Mouse (Mus musculus) hindbrain, embryonic 15.5 days (tissue): ENCODE measurements around the gene Cyp4f14. TPM values are rescaled to one million over a fixed set of nuclear protein-coding genes. Genes with fewer than 3 reads are reported as not detected.

Source experiments
- ATAC-seq: fragments of 200-750 bp; cut with Nextera tagmentation; 2 replicates; pipeline ENCODE4 v1.8.0; 2017; ENCODE audit warnings: low read depth, moderate number of reproducible peaks, moderate TSS enrichment; ENCODE audit not compliant: low FRiP score
- H3K27ac ChIP-seq: fragments of 300-500 bp; sonication (generic); replicated peaks from 2 replicates; pipeline ENCODE4 v1.5.1; 2015; ENCODE audit warnings: mild to moderate bottlenecking, inconsistent platforms
- H3K27me3 ChIP-seq: fragments of 300-500 bp; sonication (generic); 2 replicates; pipeline ENCODE4 v1.6.1; 2015; ENCODE audit warnings: control low read depth, inconsistent platforms
- H3K36me3 ChIP-seq: fragments of 300-500 bp; sonication (generic); 2 replicates; pipeline ENCODE4 v1.6.1; 2015; ENCODE audit warnings: control low read depth, inconsistent platforms
- H3K4me1 ChIP-seq: fragments of 300-500 bp; sonication (generic); replicated peaks from 2 replicates; pipeline ENCODE4 v1.6.1; 2015; ENCODE audit warnings: control low read depth, inconsistent platforms
- H3K4me2 ChIP-seq: fragments of 300-500 bp; sonication (generic); 2 replicates; pipeline ENCODE4 v1.6.1; 2015; ENCODE audit warnings: moderate library complexity, mild to moderate bottlenecking, inconsistent platforms
- H3K4me3 ChIP-seq: fragments of 300-500 bp; sonication (generic); 2 replicates; pipeline ENCODE4 v1.5.1; 2015; ENCODE audit warnings: mild to moderate bottlenecking, inconsistent platforms
- H3K9ac ChIP-seq: fragments of 300-500 bp; sonication (generic); 2 replicates; pipeline ENCODE4 v1.6.1; 2015; ENCODE audit warnings: inconsistent platforms
- H3K9me3 ChIP-seq: fragments of 300-500 bp; sonication (generic); 2 replicates; pipeline ENCODE4 v1.6.1; 2016; ENCODE audit warnings: control low read depth, inconsistent platforms
- WGBS: fragments of 180-500 bp; shearing (Covaris S2); methylation state at CpG from one replicate; pipeline ENCODE4 v1.1.7; 2015; 5-methylcytosine and 5-hydroxymethylcytosine counted together
- polyA plus RNA-seq: library from polyadenylated mRNA; unstranded; fragments of >200 nt; fragmentation: Nextera tagmentation; extraction: Ambion mirVana; gene quantifications from 2 replicates; pipeline ENCODE4 v1.2.1, GENCODE M21; 2015

The Cyp4f14 gene
- not detected in 2 replicates for polyA plus RNA-seq

GRCm38 (mm10) chr17:32917131-32917530 is at the start of gene Cyp4f14:
Cyp4f14 (minus strand) TSS chr17:32917342.
- no peaks in the 10 kb centered on the region for H3K36me3 ChIP-seq
- no peak for ATAC-seq
- H3K27ac ChIP-seq, result no peak within 1 kb of the TSS
- no peak within 1 kb of the TSS for H3K4me3 ChIP-seq
- 0 out of 2 replicates have a peak, but pooled peaks cover 5% of the 10 kb centered on the region for H3K9me3 ChIP-seq
- no peaks in the 10 kb centered on the region for H3K4me1 ChIP-seq
- no peak within 1 kb of the TSS for H3K9ac ChIP-seq
- H3K4me2 ChIP-seq, result no peak within 1 kb of the TSS
- 61% methylated on average over 2 of the region's 2 CpGs for WGBS
- H3K27me3 ChIP-seq, result 0 out of 2 replicates have a peak, but pooled peaks cover 6% of the 10 kb centered on the region

- under 1% methylated on average over 33 of the region's 33 CpGs for WGBS
- Histone ChIP-seq H3K4me1 (peaks cover 21% of the 10 kb centered on the region), H3K4me3 (peak within 1 kb of the TSS; percentile 80), H3K9me3 (no peaks in the 10 kb centered on the region), H3K27me3 (no peaks in the 10 kb centered on the region), H3K36me3 (no peaks in the 10 kb centered on the region), H3K4me2 (peak within 1 kb of the TSS; percentile 91), H3K27ac (peak within 1 kb of the TSS; percentile 84), H3K9ac (peak within 1 kb of the TSS; percentile 70)
- peak; percentile 100 for ATAC-seq
Measured at GRCm38 (mm10) chr17:32965623-32966290, 48.6 kb upstream of the Cyp4f14 start, which contains the start of gene Zfp472. Zfp472 (plus strand) TSS chr17:32965814.

GRCm38 (mm10) chr17:32965253-32965622 is 48.1 kb upstream of the Cyp4f14 start:
- H3K36me3 ChIP-seq, result no peaks in the 10 kb centered on the region
- peak overlapping the region; percentile 91 for H3K4me2 ChIP-seq
- H3K4me3 ChIP-seq, result peak overlapping the region; percentile 80
- H3K9ac ChIP-seq, result peak overlapping the region; percentile 70
- peak overlapping the region; percentile 84; the same call in 1 of the 2 replicates for H3K27ac ChIP-seq
- peak; percentile 86 for ATAC-seq
- 0% methylated on average over 14 of the region's 14 CpGs for WGBS
- H3K27me3 ChIP-seq, result no peaks in the 10 kb centered on the region
- H3K4me1 ChIP-seq, result peaks cover 21% of the 10 kb centered on the region
- H3K9me3 ChIP-seq, result no peaks in the 10 kb centered on the region

GRCm38 (mm10) chr17:32951441-32951840 is 34.3 kb upstream of the Cyp4f14 start:
- H3K9ac ChIP-seq, result no peak overlapping the region
- H3K9me3 ChIP-seq, result no peaks in the 10 kb centered on the region
- no peaks in the 10 kb centered on the region for H3K27me3 ChIP-seq
- peaks cover 11% of the 10 kb centered on the region for H3K4me1 ChIP-seq
- no peak for ATAC-seq
- WGBS, result 30% methylated on average over 16 of the region's 16 CpGs
- no peak overlapping the region for H3K27ac ChIP-seq
- no peak overlapping the region for H3K4me2 ChIP-seq
- H3K36me3 ChIP-seq, result no peaks in the 10 kb centered on the region
- H3K4me3 ChIP-seq, result no peak overlapping the region

GRCm38 (mm10) chr17:32951006-32951405 is 33.9 kb upstream of the Cyp4f14 start:
- Histone ChIP-seq H3K9ac (no peak overlapping the region), H3K27me3 (no peaks in the 10 kb centered on the region), H3K4me1 (peaks cover 14% of the 10 kb centered on the region), H3K4me3 (no peak overlapping the region), H3K4me2 (no peak overlapping the region), H3K9me3 (no peaks in the 10 kb centered on the region), H3K27ac (no peak overlapping the region), H3K36me3 (no peaks in the 10 kb centered on the region)
- no peak for ATAC-seq
- WGBS, result 83% methylated on average over 11 of the region's 11 CpGs

- H3K4me2 ChIP-seq, result no peak overlapping the region
- no peak overlapping the region for H3K9ac ChIP-seq
- H3K27me3 ChIP-seq, result no peaks in the 10 kb centered on the region
- H3K9me3 ChIP-seq, result no peaks in the 10 kb centered on the region
- H3K27ac ChIP-seq, result no peak overlapping the region
- ATAC-seq, result no peak
- no peaks in the 10 kb centered on the region for H3K36me3 ChIP-seq
- peaks cover 14% of the 10 kb centered on the region for H3K4me1 ChIP-seq
- WGBS, result 89% methylated on average over 3 of the region's 3 CpGs
- H3K4me3 ChIP-seq, result no peak overlapping the region
Measured at GRCm38 (mm10) chr17:32950136-32950535, 33.0 kb upstream of the Cyp4f14 start.

- peak within 1 kb of the TSS; percentile 42 for H3K9ac ChIP-seq
- H3K4me3 ChIP-seq, result peak within 1 kb of the TSS; percentile 47
- no peaks in the 10 kb centered on the region for H3K9me3 ChIP-seq
- H3K27ac ChIP-seq, result peak within 1 kb of the TSS; percentile 49
- peaks cover 14% of the 10 kb centered on the region for H3K4me1 ChIP-seq
- peak; percentile 97 for ATAC-seq
- H3K36me3 ChIP-seq, result no peaks in the 10 kb centered on the region
- peak within 1 kb of the TSS; percentile 61 for H3K4me2 ChIP-seq
- no peaks in the 10 kb centered on the region for H3K27me3 ChIP-seq
- 39% methylated on average over 12 of the region's 12 CpGs for WGBS
Measured at GRCm38 (mm10) chr17:32947215-32947914, 30.2 kb upstream of the Cyp4f14 start, which contains the start of gene Cyp4f13. Cyp4f13 (minus strand) TSS chr17:32947402.

- H3K9ac ChIP-seq, result peak overlapping the region; percentile 42
- H3K4me1 ChIP-seq, result peaks cover 14% of the 10 kb centered on the region
- no peaks in the 10 kb centered on the region for H3K27me3 ChIP-seq
- ATAC-seq, result no peak
- H3K36me3 ChIP-seq, result no peaks in the 10 kb centered on the region
- H3K4me3 ChIP-seq, result peak overlapping the region; percentile 47
- H3K9me3 ChIP-seq, result no peaks in the 10 kb centered on the region
- peak overlapping the region; percentile 61 for H3K4me2 ChIP-seq
- WGBS, result 64% methylated on average over 9 of the region's 9 CpGs
- H3K27ac ChIP-seq, result no peak overlapping the region
Measured at GRCm38 (mm10) chr17:32946716-32947115, 29.6 kb upstream of the Cyp4f14 start.

GRCm38 (mm10) chr17:32944402-32945035 is 27.4 kb upstream of the Cyp4f14 start:
- 64% methylated on average over 3 of the region's 3 CpGs for WGBS
- no peak for ATAC-seq
- H3K4me3 ChIP-seq, result no peak overlapping the region
- H3K9ac ChIP-seq, result no peak overlapping the region
- no peaks in the 10 kb centered on the region for H3K36me3 ChIP-seq
- no peak overlapping the region for H3K4me2 ChIP-seq
- H3K27me3 ChIP-seq, result no peaks in the 10 kb centered on the region
- no peak overlapping the region for H3K27ac ChIP-seq
- H3K4me1 ChIP-seq, result peaks cover 14% of the 10 kb centered on the region
- no peaks in the 10 kb centered on the region for H3K9me3 ChIP-seq

GRCm38 (mm10) chr17:32943661-32944060 is 26.5 kb upstream of the Cyp4f14 start:
- Histone ChIP-seq H3K4me1 (peaks cover 14% of the 10 kb centered on the region), H3K9me3 (no peaks in the 10 kb centered on the region), H3K9ac (no peak overlapping the region), H3K27me3 (no peaks in the 10 kb centered on the region), H3K4me2 (no peak overlapping the region), H3K27ac (no peak overlapping the region), H3K36me3 (no peaks in the 10 kb centered on the region), H3K4me3 (no peak overlapping the region)
- 90% methylated on average over 3 of the region's 3 CpGs for WGBS
- no peak for ATAC-seq

GRCm38 (mm10) chr17:32939831-32940230 is 22.7 kb upstream of the Cyp4f14 start:
- H3K27me3 ChIP-seq, result no peaks in the 10 kb centered on the region
- H3K36me3 ChIP-seq, result no peaks in the 10 kb centered on the region
- no peak overlapping the region for H3K27ac ChIP-seq
- no peaks in the 10 kb centered on the region for H3K4me1 ChIP-seq
- 89% methylated on average over 4 of the region's 4 CpGs for WGBS
- H3K9ac ChIP-seq, result no peak overlapping the region
- H3K4me3 ChIP-seq, result no peak overlapping the region
- ATAC-seq, result no peak
- no peaks in the 10 kb centered on the region for H3K9me3 ChIP-seq
- no peak overlapping the region for H3K4me2 ChIP-seq

GRCm38 (mm10) chr17:32927803-32928202 is 10.7 kb upstream of the Cyp4f14 start:
- H3K36me3 ChIP-seq, result no peaks in the 10 kb centered on the region
- H3K27me3 ChIP-seq, result 0 out of 2 replicates have a peak, but pooled peaks cover 10% of the 10 kb centered on the region
- H3K4me1 ChIP-seq, result peaks cover 4% of the 10 kb centered on the region
- no peak overlapping the region for H3K27ac ChIP-seq
- H3K4me3 ChIP-seq, result no peak overlapping the region
- no peak overlapping the region for H3K9ac ChIP-seq
- no peak overlapping the region for H3K4me2 ChIP-seq
- H3K9me3 ChIP-seq, result no peaks in the 10 kb centered on the region
- ATAC-seq, result no peak
- 79% methylated on average over 5 of the region's 5 CpGs for WGBS
